Mouse (Mus musculus): ENCODE results near the gene Tnfrsf12a. TPM values are rescaled to one million over a fixed set of nuclear protein-coding genes. Genes with fewer than 3 reads are reported as not detected.
A peak's percentile ranks its signal among the peaks of the same experiment; 100 is the strongest.

Tnfrsf12a gene
- polyA plus RNA-seq, 1 experiment from 2014 or later = 2.5 TPM

DNA sequence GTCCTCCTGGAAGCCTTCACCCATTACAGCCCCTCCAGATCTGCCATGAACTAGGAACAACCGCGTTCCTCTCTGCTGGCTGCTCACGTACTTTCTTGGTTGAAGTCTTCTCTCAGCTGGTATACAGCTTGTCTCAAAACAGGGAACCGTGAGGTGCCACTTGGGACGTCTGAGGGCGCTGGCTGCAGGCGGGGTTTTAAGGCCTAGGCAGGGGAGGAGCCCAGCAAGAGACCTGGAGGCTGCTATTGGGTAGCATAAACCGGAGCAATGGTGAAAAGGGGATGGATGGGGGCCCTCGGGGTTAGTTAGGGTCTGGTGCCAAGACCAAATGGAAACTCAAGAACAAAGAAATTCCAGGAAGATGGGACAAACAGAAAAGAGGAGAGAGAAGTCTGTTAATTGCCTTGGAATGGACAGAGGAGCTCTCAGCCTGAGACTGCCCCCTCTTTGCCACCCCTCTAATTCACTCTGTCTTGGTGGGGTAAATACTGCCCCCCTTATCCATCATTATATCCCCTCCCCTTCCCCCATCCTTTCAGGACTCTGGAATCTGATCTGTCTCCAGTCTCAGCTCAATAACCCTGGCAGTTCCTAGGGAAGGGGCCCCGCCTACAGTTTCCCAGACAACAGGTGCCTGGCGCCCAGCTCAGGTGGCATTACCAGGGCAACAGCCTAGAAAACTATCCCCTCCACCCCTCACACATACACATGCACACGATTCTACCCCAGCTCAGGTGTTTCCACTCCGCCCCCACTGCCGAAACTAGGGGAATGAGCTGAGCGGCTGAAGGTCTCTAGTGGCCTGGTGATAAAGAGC lies 6.8 kb upstream of the Tnfrsf12a start, which contains the start of gene Cldn9:
Gene Cldn9, minus strand, starts transcription at position 171 of the 817 bp plus-strand sequence.
- DNase-seq (ENCODE audit: low spot score) (no peak), ATAC-seq (replicated peaks; ENCODE audit: low FRiP score) (peak; percentile 78)
- Histone ChIP-seq H3K27me3 (ENCODE audit: control insufficient read depth, insufficient read depth, low read length) (peaks cover 36% of the 10 kb centered on the region), H3K36me3 (ENCODE audit: control insufficient read depth, insufficient read depth, low read length) (no peaks in the 10 kb centered on the region), H3K4me1 (replicated peaks; ENCODE audit: control insufficient read depth, insufficient read depth, low read length) (peaks cover 7% of the 10 kb centered on the region; the same call in 1 of the 2 replicates), H3K9ac (ENCODE audit: low read length) (no peak within 1 kb of the TSS), H3K4me2 (ENCODE audit: low read depth, low read length, severe bottlenecking) (peak within 1 kb of the TSS; percentile 18; the same call in 1 of the 2 replicates), H3K4me3 (ENCODE audit: low read depth, low read length) (peak within 1 kb of the TSS; percentile 10; the same call in 1 of the 2 replicates), H3K27ac (ENCODE audit: low read depth, low read length) (no peak within 1 kb of the TSS), H3K9me3 (ENCODE audit: control insufficient read depth, low read length) (no peaks in the 10 kb centered on the region)
- 11% methylated on average over 15 of the region's 15 CpGs for WGBS

DNA sequence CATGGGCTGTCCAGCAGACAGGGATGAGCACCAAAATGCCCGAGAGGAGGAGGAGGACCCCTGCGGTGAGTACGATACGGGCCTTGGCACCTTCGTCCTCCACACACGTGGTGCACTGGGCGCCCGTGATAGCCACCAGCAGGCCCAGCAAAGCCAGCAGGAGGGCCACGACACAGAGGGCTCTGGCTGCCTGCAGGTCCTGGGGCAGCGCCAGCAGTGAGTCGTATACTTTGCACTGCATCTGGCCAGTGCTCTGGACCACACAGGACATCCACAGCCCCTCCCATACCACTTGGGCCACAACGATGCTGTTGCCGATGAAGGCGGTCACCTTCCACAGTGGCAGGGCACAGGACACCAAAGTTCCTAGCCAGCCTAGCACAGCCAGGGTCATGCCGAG lies 6.0 kb upstream of the Tnfrsf12a start:
- no peaks in the 10 kb centered on the region for H3K9me3 ChIP-seq (ENCODE audit: control insufficient read depth, low read length)
- no peak overlapping the region for H3K27ac ChIP-seq (ENCODE audit: low read depth, low read length)
- 23% methylated on average over 15 of the region's 15 CpGs for WGBS
- H3K9ac ChIP-seq (ENCODE audit: low read length) = no peak overlapping the region
- no peaks in the 10 kb centered on the region for H3K36me3 ChIP-seq (ENCODE audit: control insufficient read depth, insufficient read depth, low read length)
- H3K4me2 ChIP-seq (ENCODE audit: low read depth, low read length, severe bottlenecking) = peak overlapping the region; percentile 18; the same call in 1 of the 2 replicates
- peak overlapping the region; percentile 10; the same call in 1 of the 2 replicates for H3K4me3 ChIP-seq (ENCODE audit: low read depth, low read length)
- H3K4me1 ChIP-seq (replicated peaks; ENCODE audit: control insufficient read depth, insufficient read depth, low read length) = peaks cover 7% of the 10 kb centered on the region; the same call in 1 of the 2 replicates
- 0 out of 2 replicates have a peak, but pooled peaks have one; percentile 2 for ATAC-seq (replicated peaks; ENCODE audit: low FRiP score)
- peaks cover 43% of the 10 kb centered on the region for H3K27me3 ChIP-seq (ENCODE audit: control insufficient read depth, insufficient read depth, low read length)
- peak; percentile 56 for DNase-seq (ENCODE audit: low spot score)

DNA sequence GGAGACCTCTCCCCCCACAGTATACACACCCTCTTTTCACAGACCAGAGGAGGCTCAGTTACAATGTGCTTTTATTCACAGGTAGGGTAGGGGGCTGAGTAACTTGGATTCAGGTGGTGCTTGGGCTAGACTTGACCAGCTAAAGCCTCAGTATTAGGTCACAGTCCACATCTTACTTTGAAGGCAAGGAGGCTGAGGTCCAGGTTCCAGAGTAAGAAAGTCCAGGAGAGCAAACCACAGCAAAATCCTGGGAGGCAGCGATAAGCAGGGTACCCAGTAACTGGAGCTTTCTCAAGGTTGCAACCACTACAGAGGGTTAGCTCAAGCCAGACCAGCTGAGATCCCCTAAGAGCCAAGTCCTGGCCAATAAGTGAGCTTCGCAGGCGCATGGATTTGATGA lies 5.3 kb upstream of the Tnfrsf12a start:
- Histone ChIP-seq H3K4me3 (ENCODE audit: low read depth, low read length) (no peak overlapping the region), H3K9me3 (ENCODE audit: control insufficient read depth, low read length) (no peaks in the 10 kb centered on the region), H3K9ac (ENCODE audit: low read length) (no peak overlapping the region), H3K4me1 (replicated peaks; ENCODE audit: control insufficient read depth, insufficient read depth, low read length) (peaks cover 7% of the 10 kb centered on the region; the same call in 1 of the 2 replicates), H3K4me2 (ENCODE audit: low read depth, low read length, severe bottlenecking) (no peak overlapping the region), H3K27me3 (ENCODE audit: control insufficient read depth, insufficient read depth, low read length) (peaks cover 43% of the 10 kb centered on the region), H3K27ac (ENCODE audit: low read depth, low read length) (no peak overlapping the region), H3K36me3 (ENCODE audit: control insufficient read depth, insufficient read depth, low read length) (no peaks in the 10 kb centered on the region)
- DNase-seq (ENCODE audit: low spot score) = no peak
- no peak for ATAC-seq (replicated peaks; ENCODE audit: low FRiP score)
- WGBS = 59% methylated on average over 3 of the region's 3 CpGs

DNA sequence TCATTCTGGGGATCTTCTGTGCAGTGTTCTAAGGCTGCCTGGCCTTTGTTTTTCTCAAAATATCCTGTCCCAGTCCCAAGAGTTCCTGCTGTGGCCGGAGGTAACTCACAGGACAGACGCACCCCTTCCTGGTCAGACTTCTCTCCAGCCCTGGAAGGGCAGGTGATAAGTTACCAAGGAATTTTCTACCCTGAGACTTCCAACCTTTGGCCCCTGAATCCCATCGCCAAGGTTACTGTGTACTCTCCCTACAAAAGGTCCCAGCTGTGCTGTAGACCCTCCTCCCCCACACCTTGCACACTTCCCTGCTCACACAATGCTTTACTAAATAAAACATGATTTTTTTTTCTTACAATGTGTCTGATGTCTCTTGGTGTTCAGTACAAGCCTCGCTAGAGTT lies 4.8 kb upstream of the Tnfrsf12a start:
- Histone ChIP-seq H3K4me1 (replicated peaks; ENCODE audit: control insufficient read depth, insufficient read depth, low read length) (peaks cover 7% of the 10 kb centered on the region; the same call in 1 of the 2 replicates), H3K4me3 (ENCODE audit: low read depth, low read length) (no peak overlapping the region)

DNA sequence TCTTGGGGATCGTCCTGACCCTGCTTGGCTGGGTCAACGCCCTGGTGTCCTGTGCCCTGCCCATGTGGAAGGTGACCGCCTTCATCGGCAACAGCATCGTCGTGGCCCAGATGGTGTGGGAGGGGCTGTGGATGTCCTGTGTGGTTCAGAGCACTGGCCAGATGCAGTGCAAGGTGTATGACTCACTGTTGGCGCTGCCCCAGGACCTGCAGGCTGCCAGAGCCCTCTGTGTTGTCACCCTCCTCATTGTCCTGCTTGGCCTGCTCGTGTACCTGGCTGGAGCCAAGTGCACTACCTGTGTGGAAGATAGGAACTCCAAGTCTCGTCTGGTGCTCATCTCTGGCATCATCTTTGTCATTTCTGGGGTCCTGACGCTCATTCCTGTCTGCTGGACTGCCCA lies 3.8 kb upstream of the Tnfrsf12a start:
- Histone ChIP-seq H3K4me2 (ENCODE audit: low read depth, low read length, severe bottlenecking) (no peak overlapping the region), H3K9ac (ENCODE audit: low read length) (no peak overlapping the region), H3K4me3 (ENCODE audit: low read depth, low read length) (no peak overlapping the region), H3K4me1 (replicated peaks; ENCODE audit: control insufficient read depth, insufficient read depth, low read length) (peaks cover 9% of the 10 kb centered on the region; the same call in 1 of the 2 replicates), H3K9me3 (ENCODE audit: control insufficient read depth, low read length) (no peaks in the 10 kb centered on the region), H3K27me3 (ENCODE audit: control insufficient read depth, insufficient read depth, low read length) (peaks cover 43% of the 10 kb centered on the region), H3K27ac (ENCODE audit: low read depth, low read length) (no peak overlapping the region), H3K36me3 (ENCODE audit: control insufficient read depth, insufficient read depth, low read length) (no peaks in the 10 kb centered on the region)
- WGBS = 82% methylated on average over 10 of the region's 10 CpGs
- no peak for ATAC-seq (replicated peaks; ENCODE audit: low FRiP score)
- no peak for DNase-seq (ENCODE audit: low spot score)

More for the DNA sequence above, 4.8 kb upstream of the Tnfrsf12a start:
- no peak overlapping the region for H3K27ac ChIP-seq (ENCODE audit: low read depth, low read length)
- 60% methylated on average over 4 of the region's 4 CpGs for WGBS
- no peak overlapping the region for H3K4me2 ChIP-seq (ENCODE audit: low read depth, low read length, severe bottlenecking)
- DNase-seq (ENCODE audit: low spot score) = no peak
- H3K27me3 ChIP-seq (ENCODE audit: control insufficient read depth, insufficient read depth, low read length) = peaks cover 43% of the 10 kb centered on the region
- H3K9me3 ChIP-seq (ENCODE audit: control insufficient read depth, low read length) = no peaks in the 10 kb centered on the region
- H3K9ac ChIP-seq (ENCODE audit: low read length) = no peak overlapping the region
- ATAC-seq (replicated peaks; ENCODE audit: low FRiP score) = no peak
- H3K36me3 ChIP-seq (ENCODE audit: control insufficient read depth, insufficient read depth, low read length) = no peaks in the 10 kb centered on the region

DNA sequence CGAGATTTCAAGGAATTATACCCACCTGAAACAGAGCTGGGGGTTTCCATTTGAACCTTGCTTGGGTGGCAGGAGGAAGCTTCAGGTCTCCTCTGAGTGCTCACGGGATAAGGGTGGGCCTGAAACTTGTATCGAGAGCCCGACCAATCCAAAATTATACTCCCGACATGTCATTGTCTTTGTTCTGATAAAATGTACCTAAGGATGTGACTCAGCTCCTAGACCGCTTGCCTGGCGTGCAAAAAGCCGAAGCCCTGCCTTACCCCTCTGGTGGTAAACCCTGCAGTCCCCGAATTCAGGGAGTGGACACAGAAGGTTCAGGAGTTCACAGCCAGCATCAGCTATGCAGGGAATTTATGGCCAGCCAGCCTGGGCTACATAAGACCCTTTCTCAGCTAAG lies 3.1 kb upstream of the Tnfrsf12a start:
- Histone ChIP-seq H3K27me3 (ENCODE audit: control insufficient read depth, insufficient read depth, low read length) (peaks cover 47% of the 10 kb centered on the region), H3K9me3 (ENCODE audit: control insufficient read depth, low read length) (no peaks in the 10 kb centered on the region), H3K4me3 (ENCODE audit: low read depth, low read length) (no peak overlapping the region), H3K36me3 (ENCODE audit: control insufficient read depth, insufficient read depth, low read length) (no peaks in the 10 kb centered on the region), H3K4me1 (replicated peaks; ENCODE audit: control insufficient read depth, insufficient read depth, low read length) (peaks cover 11% of the 10 kb centered on the region; the same call in 1 of the 2 replicates), H3K4me2 (ENCODE audit: low read depth, low read length, severe bottlenecking) (no peak overlapping the region), H3K9ac (ENCODE audit: low read length) (no peak overlapping the region), H3K27ac (ENCODE audit: low read depth, low read length) (no peak overlapping the region)
- WGBS = 81% methylated on average over 9 of the region's 9 CpGs
- ATAC-seq (replicated peaks; ENCODE audit: low FRiP score) (no peak), DNase-seq (ENCODE audit: low spot score) (no peak)

DNA sequence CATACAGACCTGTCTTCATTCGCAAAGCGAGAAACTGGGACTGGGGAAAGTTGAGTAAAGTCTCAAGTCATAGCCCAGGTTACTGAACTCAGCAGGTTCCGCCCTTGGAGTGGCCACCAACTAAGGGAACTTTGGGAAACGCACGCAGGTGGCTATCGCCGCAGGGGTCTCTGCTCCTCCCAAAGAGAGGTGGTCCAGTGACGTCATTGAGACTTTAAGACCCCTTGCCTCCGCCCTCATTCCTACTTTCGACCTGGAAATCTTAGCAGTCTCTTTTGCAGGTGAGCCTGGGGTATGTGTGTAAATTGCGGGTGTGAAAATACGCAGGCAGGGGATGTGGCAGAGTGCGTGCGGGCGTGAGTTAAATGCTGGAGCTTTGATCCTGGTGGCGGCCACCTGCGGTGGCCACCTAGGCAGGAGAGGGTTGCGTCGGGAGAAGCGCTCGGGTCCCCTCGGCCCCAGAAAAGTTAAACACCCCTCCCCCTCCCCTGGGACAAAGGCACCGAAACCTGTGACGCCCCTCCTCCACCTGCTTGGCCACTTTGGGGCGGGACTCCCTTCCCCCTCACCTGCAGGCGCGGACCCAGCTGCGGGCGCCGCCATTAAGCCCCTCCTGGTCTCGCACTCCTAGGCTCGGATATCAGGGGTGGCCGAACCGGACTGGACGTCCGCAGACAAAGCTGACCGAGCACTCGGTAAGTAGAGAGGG lies 2.0 kb upstream of the Tnfrsf12a start, which contains the start of gene Cldn6:
Gene Cldn6, plus strand, starts transcription at position 123 of the 709 bp plus-strand sequence.
- H3K4me2 ChIP-seq (ENCODE audit: low read depth, low read length, severe bottlenecking) = peak within 1 kb of the TSS; percentile 36
- WGBS = 1% methylated on average over 38 of the region's 38 CpGs

DNA sequence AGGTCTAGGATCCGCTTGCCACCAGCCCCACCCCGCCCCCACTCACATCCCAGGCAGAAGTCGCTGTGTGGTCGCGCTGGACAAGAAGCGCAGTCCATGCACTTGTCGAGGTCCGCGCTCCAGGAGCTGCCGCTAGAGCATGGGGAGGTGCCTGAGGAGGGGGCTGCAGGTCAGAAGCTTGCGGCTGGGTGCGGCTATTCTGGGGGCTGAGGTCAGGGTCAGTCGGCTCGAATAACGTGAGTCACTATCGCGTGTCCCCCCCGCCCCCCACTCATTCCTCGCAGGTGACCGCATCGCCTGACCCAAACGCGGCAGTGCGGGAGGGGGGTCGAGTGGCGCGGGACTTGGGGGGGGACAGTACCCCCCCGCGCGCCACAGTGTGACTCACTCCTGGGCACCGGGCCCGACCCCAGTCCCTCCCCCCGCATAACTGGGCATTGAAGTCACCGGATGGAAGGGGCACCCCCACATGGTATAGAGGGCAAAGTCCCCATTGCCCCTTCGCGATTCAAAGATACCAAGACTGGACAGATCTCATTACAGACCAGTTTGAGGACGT lies 716 bp downstream of the Tnfrsf12a start:
- peak overlapping the region; percentile 46 for H3K4me3 ChIP-seq (ENCODE audit: low read depth, low read length)
- no peaks in the 10 kb centered on the region for H3K36me3 ChIP-seq (ENCODE audit: control insufficient read depth, insufficient read depth, low read length)
- DNase-seq (ENCODE audit: low spot score) (peak; percentile 68), ATAC-seq (replicated peaks; ENCODE audit: low FRiP score) (no peak)
- H3K9ac ChIP-seq (ENCODE audit: low read length) = peak overlapping the region; percentile 56; the same call in 1 of the 2 replicates
- H3K4me2 ChIP-seq (ENCODE audit: low read depth, low read length, severe bottlenecking) = peak overlapping the region; percentile 98
- H3K27me3 ChIP-seq (ENCODE audit: control insufficient read depth, insufficient read depth, low read length) = peaks cover 38% of the 10 kb centered on the region
- WGBS = under 1% methylated on average over 36 of the region's 37 CpGs
- no peaks in the 10 kb centered on the region for H3K9me3 ChIP-seq (ENCODE audit: control insufficient read depth, low read length)
- H3K27ac ChIP-seq (ENCODE audit: low read depth, low read length) = no peak overlapping the region
- peaks cover 9% of the 10 kb centered on the region; the same call in 1 of the 2 replicates for H3K4me1 ChIP-seq (replicated peaks; ENCODE audit: control insufficient read depth, insufficient read depth, low read length)

More for the DNA sequence above, 2.0 kb upstream of the Tnfrsf12a start, which contains the start of gene Cldn6:
- Histone ChIP-seq H3K4me3 (ENCODE audit: low read depth, low read length) (peak within 1 kb of the TSS; percentile 14; the same call in 1 of the 2 replicates), H3K27ac (ENCODE audit: low read depth, low read length) (no peak within 1 kb of the TSS), H3K36me3 (ENCODE audit: control insufficient read depth, insufficient read depth, low read length) (no peaks in the 10 kb centered on the region), H3K4me1 (replicated peaks; ENCODE audit: control insufficient read depth, insufficient read depth, low read length) (peaks cover 8% of the 10 kb centered on the region; the same call in 1 of the 2 replicates), H3K9me3 (ENCODE audit: control insufficient read depth, low read length) (no peaks in the 10 kb centered on the region), H3K9ac (ENCODE audit: low read length) (no peak within 1 kb of the TSS), H3K27me3 (ENCODE audit: control insufficient read depth, insufficient read depth, low read length) (peaks cover 51% of the 10 kb centered on the region)
- no peak for DNase-seq (ENCODE audit: low spot score)
- no peak for ATAC-seq (replicated peaks; ENCODE audit: low FRiP score)

Measured in forebrain, embryonic 11.5 days (tissue).